Mouse (Mus musculus): ENCODE measurements around the gene Tmem217. TPM values are rescaled to one million over a fixed set of nuclear protein-coding genes. Genes with fewer than 3 reads are reported as not detected.

The Tmem217 gene
- polyA plus RNA-seq, 1 experiment: not detected

DNA sequence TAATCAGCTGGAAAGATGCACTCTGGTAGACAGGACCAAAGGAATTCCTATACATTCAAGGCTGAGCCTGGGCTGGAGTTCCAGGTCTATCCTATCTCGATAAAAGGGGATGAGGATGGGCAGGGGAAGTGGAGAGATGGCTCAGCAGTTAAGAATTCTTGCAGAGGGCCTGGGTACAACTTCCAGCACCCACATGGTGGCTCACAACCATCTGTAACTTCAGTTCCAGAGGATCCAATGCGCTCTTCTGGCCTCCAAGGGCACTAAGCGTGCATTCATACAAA, 55.2 kb downstream of the Tmem217 start:
- H3K4me1 ChIP-seq (ENCODE audit: control insufficient read depth, insufficient read depth, low read length): peaks cover 3% of the 10 kb centered on the region; the same call in 1 of the 2 replicates
- H3K4me3 ChIP-seq (ENCODE audit: insufficient read depth, low read length): no peak overlapping the region
- TF ChIP-seq POLR2A (IDR thresholded peaks at IDR 0.05; ENCODE audit: low read depth, low read length) (no peak), CTCF (IDR thresholded peaks at IDR 0.05; ENCODE audit: borderline replicate concordance, insufficient read depth, low read length) (no peak)
- H3K27ac ChIP-seq (ENCODE audit: insufficient read depth, low read length): no peak overlapping the region

DNA sequence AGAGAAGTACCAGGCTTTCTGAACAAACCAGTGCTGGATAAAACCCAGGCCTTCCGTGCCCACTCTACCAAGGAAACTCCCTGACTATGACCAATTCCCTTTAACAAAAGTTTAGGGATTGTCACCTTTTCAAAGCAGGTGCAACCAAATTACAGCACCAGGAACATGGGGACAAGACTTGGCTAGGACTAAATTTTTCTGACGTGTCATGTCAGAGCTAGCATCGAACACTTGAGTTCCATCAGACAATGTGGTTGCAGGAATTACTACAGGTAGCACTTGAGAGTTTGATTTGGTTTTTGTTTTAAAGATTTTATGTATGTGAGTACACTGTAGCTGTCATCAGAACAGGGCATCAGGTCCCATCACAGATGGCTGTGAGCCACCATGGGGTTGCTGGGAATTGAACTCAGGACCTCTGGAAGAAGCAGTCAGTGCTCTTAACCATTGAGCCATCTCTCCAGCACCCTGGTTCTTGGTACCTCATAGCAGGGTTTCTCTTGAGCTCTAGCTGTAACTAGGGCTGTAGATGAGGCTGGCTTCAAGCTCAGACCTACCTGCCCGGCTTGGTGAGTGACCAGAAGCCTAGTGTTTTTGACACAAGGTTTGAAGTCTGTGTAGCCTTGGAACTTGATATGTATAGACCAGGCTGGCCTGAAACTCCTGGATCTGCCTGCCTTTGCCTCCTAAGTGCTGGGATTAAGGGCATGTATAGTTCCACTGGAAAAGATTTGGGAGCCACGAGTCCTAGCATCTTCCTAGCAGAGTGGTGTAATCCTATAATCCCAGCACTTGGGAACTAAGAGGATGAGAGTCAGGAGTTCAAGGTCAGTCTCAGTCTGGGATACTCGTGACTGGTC, 55.7 kb downstream of the Tmem217 start:
- Histone ChIP-seq H3K27ac (ENCODE audit: insufficient read depth, low read length) (no peak overlapping the region), H3K4me3 (ENCODE audit: insufficient read depth, low read length) (no peak overlapping the region), H3K4me1 (ENCODE audit: control insufficient read depth, insufficient read depth, low read length) (peaks cover 3% of the 10 kb centered on the region; the same call in 1 of the 2 replicates)
- TF ChIP-seq CTCF (IDR thresholded peaks at IDR 0.05; ENCODE audit: borderline replicate concordance, insufficient read depth, low read length) (no peak), POLR2A (IDR thresholded peaks at IDR 0.05; ENCODE audit: low read depth, low read length) (no peak)

DNA sequence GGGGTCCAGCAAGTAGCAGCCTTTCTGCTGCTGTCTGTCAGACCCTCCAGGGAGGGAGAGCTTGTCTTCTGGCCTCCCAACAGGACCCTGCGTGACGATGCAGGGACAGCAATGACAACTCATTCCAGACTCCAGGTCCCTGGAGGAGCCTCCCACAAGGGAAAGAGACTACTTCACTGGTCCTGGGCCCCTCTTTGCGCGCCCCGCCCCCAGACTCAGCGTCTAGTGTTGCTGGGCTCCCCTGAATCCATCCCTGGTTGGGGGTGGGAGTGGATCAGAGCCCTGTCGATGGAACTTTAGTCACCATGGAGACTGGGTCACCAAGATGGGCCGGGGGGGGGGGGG, 57.5 kb downstream of the Tmem217 start:
- Histone ChIP-seq H3K4me3 (ENCODE audit: insufficient read depth, low read length) (no peak overlapping the region), H3K4me1 (ENCODE audit: control insufficient read depth, insufficient read depth, low read length) (peaks cover 3% of the 10 kb centered on the region; the same call in 1 of the 2 replicates), H3K27ac (ENCODE audit: insufficient read depth, low read length) (no peak overlapping the region)
- TF ChIP-seq POLR2A (IDR thresholded peaks at IDR 0.05; ENCODE audit: low read depth, low read length): no peak
- TF ChIP-seq CTCF (IDR thresholded peaks at IDR 0.05; ENCODE audit: borderline replicate concordance, insufficient read depth, low read length): no peak

DNA sequence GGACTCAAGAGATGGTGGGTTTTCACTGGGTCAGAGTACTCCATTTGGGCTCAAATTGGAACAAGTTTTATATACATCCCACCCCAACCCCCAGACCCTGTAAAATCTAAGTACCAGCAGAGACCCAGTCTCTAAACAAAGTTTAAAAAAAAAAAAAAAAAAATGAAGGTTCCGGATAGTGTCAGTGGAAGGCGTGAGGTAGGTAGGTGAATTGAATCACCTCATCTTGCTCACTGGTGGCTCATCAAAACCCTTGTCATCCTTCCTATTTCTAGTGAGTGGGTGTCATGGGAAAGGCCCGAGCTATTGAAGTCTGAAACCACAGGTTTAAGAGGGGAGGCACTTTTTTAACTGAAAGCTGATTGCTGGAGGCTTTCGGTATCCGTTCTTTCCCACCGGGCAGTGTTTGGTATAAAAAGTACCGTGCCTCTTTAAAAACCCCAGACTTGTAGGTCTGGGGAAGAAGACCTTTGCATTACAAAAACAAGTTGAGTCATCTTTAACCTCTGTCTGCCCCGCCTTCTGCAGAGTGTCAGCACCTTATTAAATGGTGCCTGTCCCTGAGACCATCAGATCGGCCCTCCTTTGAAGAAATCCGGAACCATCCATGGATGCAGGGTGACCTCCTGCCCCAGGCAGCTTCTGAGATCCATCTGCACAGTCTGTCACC, 58.0 kb downstream of the Tmem217 start:
- Histone ChIP-seq H3K4me1 (ENCODE audit: control insufficient read depth, insufficient read depth, low read length) (peaks cover 3% of the 10 kb centered on the region; the same call in 1 of the 2 replicates), H3K4me3 (ENCODE audit: insufficient read depth, low read length) (no peak overlapping the region), H3K27ac (ENCODE audit: insufficient read depth, low read length) (no peak overlapping the region)
- no peak for TF ChIP-seq CTCF (IDR thresholded peaks at IDR 0.05; ENCODE audit: borderline replicate concordance, insufficient read depth, low read length)
- no peak for TF ChIP-seq POLR2A (IDR thresholded peaks at IDR 0.05; ENCODE audit: low read depth, low read length)

DNA sequence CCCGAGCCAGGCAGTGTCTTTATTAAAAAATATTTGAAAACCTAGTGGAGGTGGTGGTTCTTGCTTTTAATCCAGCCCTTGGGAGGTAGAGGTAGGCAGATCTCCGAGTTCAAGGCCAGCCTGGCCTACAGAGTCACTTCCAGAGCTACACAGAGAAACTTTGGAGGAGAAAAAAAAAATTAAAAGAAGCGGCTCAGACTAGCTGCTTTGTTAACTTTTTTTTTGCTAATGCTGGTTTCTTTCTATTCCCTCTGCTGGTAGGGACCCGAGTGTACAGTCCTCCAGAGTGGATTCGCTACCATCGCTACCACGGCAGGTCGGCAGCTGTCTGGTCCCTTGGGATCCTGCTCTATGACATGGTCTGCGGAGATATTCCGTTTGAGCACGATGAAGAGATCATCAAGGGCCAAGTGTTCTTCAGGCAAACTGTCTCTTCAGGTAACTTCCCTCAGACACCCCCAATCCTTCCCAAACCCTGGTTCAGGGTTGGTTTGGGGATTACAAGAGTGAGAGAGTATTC, 58.7 kb downstream of the Tmem217 start:
- Histone ChIP-seq H3K4me1 (ENCODE audit: control insufficient read depth, insufficient read depth, low read length) (peaks cover 3% of the 10 kb centered on the region; the same call in 1 of the 2 replicates), H3K4me3 (ENCODE audit: insufficient read depth, low read length) (no peak overlapping the region), H3K27ac (ENCODE audit: insufficient read depth, low read length) (no peak overlapping the region)
- TF ChIP-seq CTCF (IDR thresholded peaks at IDR 0.05; ENCODE audit: borderline replicate concordance, insufficient read depth, low read length) (no peak), POLR2A (IDR thresholded peaks at IDR 0.05; ENCODE audit: low read depth, low read length) (no peak)

DNA sequence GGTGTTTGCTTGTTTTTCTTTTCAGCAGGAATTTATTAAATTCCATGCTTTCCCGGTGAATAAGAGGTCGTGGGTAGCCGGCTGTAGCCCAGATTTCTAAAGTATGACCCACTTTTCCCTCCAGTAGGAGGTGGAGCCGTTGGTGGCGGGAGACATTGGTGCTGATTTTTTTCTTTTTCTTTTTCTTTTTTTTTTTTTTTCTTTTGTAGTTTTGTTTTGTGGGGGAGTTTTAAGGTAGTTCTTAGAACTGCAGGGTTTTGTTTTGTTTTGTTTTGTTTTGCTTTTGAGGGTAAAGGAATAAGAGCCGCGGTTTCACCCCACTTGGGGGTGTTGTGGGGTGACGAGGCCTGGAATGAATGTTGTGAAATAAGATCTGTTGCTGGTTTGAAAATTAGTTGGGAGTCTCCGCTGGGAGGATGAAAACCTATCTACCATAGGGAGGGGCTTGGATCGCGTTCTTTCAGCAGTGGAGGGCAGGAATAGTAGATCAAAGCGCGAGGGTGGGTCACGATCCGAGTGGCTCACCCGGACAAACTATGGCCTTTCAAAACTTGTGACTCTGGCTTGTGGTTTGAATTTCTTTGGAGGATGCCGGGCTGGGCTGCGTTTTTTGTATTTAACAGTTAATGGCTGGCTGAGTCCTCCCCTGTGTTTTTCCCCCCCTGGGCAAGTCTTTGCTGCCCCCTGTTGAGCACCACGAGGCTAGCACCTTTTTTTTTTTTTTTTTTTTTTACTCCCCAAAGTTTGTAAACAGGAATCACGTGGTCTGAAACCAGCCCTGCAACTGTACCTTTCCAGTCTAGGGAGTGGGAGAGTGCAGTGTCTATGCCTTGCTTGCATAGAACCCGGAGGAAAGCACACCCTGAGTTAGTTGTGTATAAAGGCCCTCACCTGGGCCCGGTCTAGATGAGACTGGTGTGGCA, 59.7 kb downstream of the Tmem217 start:
- TF ChIP-seq CTCF (IDR thresholded peaks at IDR 0.05; ENCODE audit: borderline replicate concordance, insufficient read depth, low read length) (peak; percentile 39; the same call in 1 of the 2 replicates), POLR2A (IDR thresholded peaks at IDR 0.05; ENCODE audit: low read depth, low read length) (no peak)
- H3K4me3 ChIP-seq (ENCODE audit: insufficient read depth, low read length): peak overlapping the region; percentile 73
- H3K4me1 ChIP-seq (ENCODE audit: control insufficient read depth, insufficient read depth, low read length): peaks cover 3% of the 10 kb centered on the region; the same call in 1 of the 2 replicates
- H3K27ac ChIP-seq (ENCODE audit: insufficient read depth, low read length): peak overlapping the region; percentile 68

DNA sequence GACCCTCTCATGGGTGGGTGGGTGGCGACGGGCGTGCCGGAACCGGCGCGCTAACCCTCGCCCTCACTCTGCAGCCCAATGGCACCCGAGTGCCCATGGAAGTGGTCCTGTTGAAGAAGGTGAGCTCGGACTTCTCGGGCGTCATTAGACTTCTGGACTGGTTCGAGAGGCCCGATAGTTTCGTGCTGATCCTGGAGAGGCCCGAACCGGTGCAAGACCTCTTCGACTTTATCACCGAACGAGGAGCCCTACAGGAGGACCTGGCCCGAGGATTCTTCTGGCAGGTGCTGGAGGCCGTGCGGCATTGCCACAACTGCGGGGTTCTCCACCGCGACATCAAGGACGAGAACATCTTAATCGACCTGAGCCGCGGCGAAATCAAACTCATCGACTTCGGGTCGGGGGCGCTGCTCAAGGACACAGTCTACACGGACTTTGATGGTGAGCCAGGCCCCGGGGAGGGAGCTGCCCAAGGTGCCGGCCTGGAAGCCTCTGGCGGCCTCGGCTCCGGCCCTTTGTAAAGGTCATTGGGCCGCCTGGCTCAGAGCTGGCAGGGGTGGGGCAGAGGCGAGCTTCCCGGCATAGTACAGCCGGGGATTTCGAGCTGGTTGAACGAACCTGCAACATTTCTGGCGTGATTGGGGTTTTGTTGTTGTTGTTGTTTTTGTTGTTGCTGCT, 60.5 kb downstream of the Tmem217 start:
- no peak for TF ChIP-seq CTCF (IDR thresholded peaks at IDR 0.05; ENCODE audit: borderline replicate concordance, insufficient read depth, low read length)
- TF ChIP-seq POLR2A (IDR thresholded peaks at IDR 0.05; ENCODE audit: low read depth, low read length): no peak
- peak overlapping the region; percentile 68 for H3K27ac ChIP-seq (ENCODE audit: insufficient read depth, low read length)
- peaks cover 3% of the 10 kb centered on the region; the same call in 1 of the 2 replicates for H3K4me1 ChIP-seq (ENCODE audit: control insufficient read depth, insufficient read depth, low read length)

DNA sequence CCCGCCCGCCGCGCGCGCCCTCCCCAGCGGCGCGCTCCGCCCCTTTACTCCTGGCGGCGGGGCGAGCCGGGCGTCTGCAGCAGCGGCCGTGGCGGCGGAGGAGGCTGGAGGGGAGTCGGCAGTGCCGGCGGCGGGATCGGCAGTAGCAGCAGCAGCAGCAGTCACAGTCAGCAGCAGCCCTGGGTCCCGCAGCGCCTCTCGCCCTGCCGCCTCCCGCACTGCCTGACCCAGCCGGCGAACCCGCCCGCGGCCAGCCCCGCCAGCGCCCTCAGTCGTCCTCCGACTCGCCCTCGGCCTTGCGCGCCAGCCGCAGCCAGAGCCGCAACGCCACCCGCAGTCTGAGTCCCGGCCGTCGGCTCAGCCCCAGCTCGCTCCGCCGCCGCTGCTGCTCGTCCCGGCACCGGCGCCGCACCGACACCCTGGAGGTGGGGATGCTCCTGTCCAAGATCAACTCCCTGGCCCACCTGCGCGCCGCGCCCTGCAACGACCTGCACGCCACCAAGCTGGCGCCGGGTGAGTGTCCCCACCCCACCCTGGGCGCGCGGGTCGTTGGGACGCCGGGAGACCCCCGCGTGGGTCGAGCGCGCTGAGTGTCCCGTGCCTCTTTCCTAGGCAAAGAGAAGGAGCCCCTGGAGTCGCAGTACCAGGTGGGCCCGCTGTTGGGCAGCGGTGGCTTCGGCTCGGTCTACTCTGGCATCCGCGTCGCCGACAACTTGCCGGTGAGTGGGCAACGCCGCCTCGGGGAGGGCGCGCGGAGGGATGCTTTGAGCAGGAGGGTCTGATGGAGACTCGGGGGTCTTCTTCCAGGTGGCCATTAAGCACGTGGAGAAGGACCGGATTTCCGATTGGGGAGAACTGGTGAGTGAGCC, 61.2 kb downstream of the Tmem217 start, which contains the start of gene Pim1:
Gene Pim1, plus strand, starts transcription at position 41 of the 869 bp plus-strand sequence.
- H3K27ac ChIP-seq (ENCODE audit: insufficient read depth, low read length): peak within 1 kb of the TSS; percentile 68
- H3K4me3 ChIP-seq (ENCODE audit: insufficient read depth, low read length): peak within 1 kb of the TSS; percentile 73
- TF ChIP-seq CTCF (IDR thresholded peaks at IDR 0.05; ENCODE audit: borderline replicate concordance, insufficient read depth, low read length): no peak
- peak; percentile 94 for TF ChIP-seq POLR2A (IDR thresholded peaks at IDR 0.05; ENCODE audit: low read depth, low read length)
- H3K4me1 ChIP-seq (ENCODE audit: control insufficient read depth, insufficient read depth, low read length): peaks cover 3% of the 10 kb centered on the region; the same call in 1 of the 2 replicates

More for the DNA sequence above, 60.5 kb downstream of the Tmem217 start:
- H3K4me3 ChIP-seq (ENCODE audit: insufficient read depth, low read length): peak overlapping the region; percentile 73
